Mouse (Mus musculus) myocyte (in vitro differentiated cells): ENCODE data around the gene Polm. TPM values are rescaled to one million over a fixed set of nuclear protein-coding genes. Genes with fewer than 3 reads are reported as not detected.
A peak's percentile ranks its signal among the peaks of the same experiment; 100 is the strongest.

Experiments used
- H3K27me3 ChIP-seq: one replicate; pipeline ENCODE4 v1.6.1; 2011; ENCODE audit not compliant: control insufficient read depth, insufficient read depth, insufficient read length
- H3K36me3 ChIP-seq: one replicate; pipeline ENCODE4 v1.6.1; 2011; ENCODE audit not compliant: control insufficient read depth, insufficient read depth
- H3K4me2 ChIP-seq: one replicate; pipeline ENCODE4 v1.6.1; 2011; ENCODE audit warnings: low read depth, control low read depth
- H3K4me3 ChIP-seq: one replicate; pipeline ENCODE4 v1.5.1; 2011; ENCODE audit warnings: mild to moderate bottlenecking, control low read depth, moderate library complexity
- H3K79me2 ChIP-seq: one replicate; pipeline ENCODE4 v1.6.1; 2011; ENCODE audit not compliant: control insufficient read depth, insufficient read depth
- H3ac ChIP-seq: one replicate; pipeline ENCODE4 v1.6.1; 2011; ENCODE audit not compliant: control insufficient read depth, insufficient read length
- CEBPB ChIP-seq: IDR thresholded peaks from 2 replicates; pipeline ENCODE4 v1.6.1; 2011; ENCODE audit warnings: mild to moderate bottlenecking, moderate library complexity; ENCODE audit not compliant: poor library complexity, insufficient read depth, severe bottlenecking
- E2F4 ChIP-seq: IDR thresholded peaks from one replicate; pipeline ENCODE4 v1.6.1; 2011; ENCODE audit warnings: mild to moderate bottlenecking, control low read depth, moderate library complexity; ENCODE audit not compliant: insufficient read depth
- MAX ChIP-seq: IDR thresholded peaks from one replicate; pipeline ENCODE4 v1.6.1; 2011; ENCODE audit warnings: low read depth, mild to moderate bottlenecking, control low read depth
- MYOD1 ChIP-seq, 3 experiments: IDR thresholded peaks; one replicate each; pipeline ENCODE4 v1.6.1; 2011; ENCODE audit warnings: control low read depth in 2 of 3, low read depth in 2 of 3, mild to moderate bottlenecking in 2 of 3, moderate library complexity in 1 of 3; ENCODE audit not compliant: insufficient read length in 2 of 3, control insufficient read depth in 1 of 3
- MYOG ChIP-seq, 3 experiments: IDR thresholded peaks; one replicate each; pipeline ENCODE4 v1.6.1; 2011; ENCODE audit warnings: control low read depth in 2 of 3, low read depth in 2 of 3, mild to moderate bottlenecking in 2 of 3; ENCODE audit not compliant: insufficient read length in 2 of 3, control insufficient read depth in 1 of 3, insufficient read depth in 1 of 3
- POLR2A ChIP-seq: IDR thresholded peaks from one replicate; pipeline ENCODE4 v1.6.1; 2011; ENCODE audit warnings: low read depth, mild to moderate bottlenecking, control low read depth, moderate library complexity; ENCODE audit not compliant: insufficient read length
- POLR2AphosphoS2 ChIP-seq: IDR thresholded peaks from one replicate; pipeline ENCODE4 v1.6.1; 2011; ENCODE audit warnings: low read depth, control low read depth; ENCODE audit not compliant: insufficient read length
- REST ChIP-seq: IDR thresholded peaks from one replicate; pipeline ENCODE4 v1.6.1; 2011; ENCODE audit warnings: mild to moderate bottlenecking, control low read depth, moderate library complexity; ENCODE audit not compliant: insufficient read depth, insufficient read length
- SRF ChIP-seq: IDR thresholded peaks from one replicate; pipeline ENCODE4 v1.6.1; 2011; ENCODE audit warnings: low read depth; ENCODE audit not compliant: control insufficient read depth, insufficient read length
- TCF12 ChIP-seq: IDR thresholded peaks from one replicate; pipeline ENCODE4 v1.6.1; 2011; ENCODE audit warnings: mild to moderate bottlenecking, control low read depth; ENCODE audit not compliant: poor library complexity, insufficient read depth, severe bottlenecking
- TCF3 ChIP-seq: IDR thresholded peaks from one replicate; pipeline ENCODE4 v1.6.1; 2011; ENCODE audit warnings: low read depth, control low read depth; ENCODE audit not compliant: insufficient read length
- USF1 ChIP-seq: IDR thresholded peaks from one replicate; pipeline ENCODE4 v1.6.1; 2011; ENCODE audit warnings: low read depth, mild to moderate bottlenecking, control low read depth, moderate library complexity
- polyA plus RNA-seq: library from polyadenylated mRNA; unstranded; fragments of >200 nt; fragmentation: generic; extraction: Trizol; gene quantifications from one replicate; pipeline ENCODE4 v1.2.1, GENCODE M21; 2012; ENCODE audit warnings: missing spikeins

The Polm gene
- polyA plus RNA-seq, 1 experiment = 4.3 TPM

DNA sequence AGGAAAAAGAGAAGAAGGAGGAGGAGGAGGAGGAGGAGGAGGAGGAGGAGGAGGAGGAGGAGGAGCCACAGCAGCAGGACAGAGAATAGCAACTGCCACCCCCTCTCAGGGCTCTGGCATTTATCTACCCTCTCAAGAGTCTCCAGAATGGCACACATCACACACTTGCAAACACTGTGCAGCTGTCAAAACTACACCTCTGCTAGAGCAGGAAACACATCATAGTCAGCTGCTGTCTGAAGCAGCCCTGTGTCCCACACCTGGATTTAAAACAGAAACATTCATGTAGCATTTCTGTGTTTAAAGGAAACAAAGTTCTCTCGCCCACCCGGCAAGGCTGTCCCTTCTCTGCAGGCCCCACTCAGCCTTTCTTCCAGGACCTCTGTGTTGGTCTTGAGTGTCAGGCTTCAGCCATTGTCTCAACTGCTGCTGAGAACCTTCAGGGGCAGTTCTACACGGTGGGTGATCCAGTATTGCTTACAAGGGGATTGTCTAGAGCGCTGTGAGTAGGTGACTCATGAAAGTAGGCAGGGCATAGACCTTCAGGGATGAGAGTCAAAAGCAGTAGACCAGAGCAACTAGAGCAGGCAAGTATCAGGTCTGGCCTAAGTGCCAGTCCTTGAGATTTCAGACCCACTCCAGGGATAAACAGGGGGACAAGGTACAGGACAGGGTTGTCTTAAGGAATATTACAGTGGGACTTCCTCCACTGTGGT is 13.4 kb upstream of the Polm start:
- Histone ChIP-seq H3ac (no peak overlapping the region), H3K27me3 (no peaks in the 10 kb centered on the region), H3K36me3 (no peaks in the 10 kb centered on the region), H3K4me3 (no peak overlapping the region), H3K79me2 (no peaks in the 10 kb centered on the region), H3K4me2 (peak overlapping the region; percentile 56)
- TF ChIP-seq MYOD1 (IDR thresholded peaks at IDR 0.05; ENCODE audit: control insufficient read depth in 1 of 3, insufficient read length in 2 of 3, low read depth in 2 of 3) (peak in 1 of 3 experiments; percentile 26), POLR2A (no peak)

DNA sequence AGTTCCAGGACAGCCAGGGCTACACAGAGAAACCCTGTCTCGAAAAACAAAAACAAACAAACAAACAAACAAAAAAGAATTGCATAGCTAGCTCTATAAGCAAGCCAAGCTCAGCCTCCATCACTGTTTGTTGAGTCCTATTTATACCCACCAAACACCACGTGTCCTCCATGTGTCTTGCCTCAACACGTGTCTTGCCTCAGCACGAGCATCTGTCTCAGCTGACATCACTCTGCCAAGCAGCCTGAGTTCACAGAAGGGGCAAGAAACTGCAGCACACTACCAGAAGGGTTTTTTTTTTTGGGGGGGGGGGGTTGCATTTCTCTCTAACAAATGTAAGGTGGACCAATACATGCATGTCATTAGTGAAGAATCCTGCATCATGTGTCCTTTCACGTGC is 12.6 kb upstream of the Polm start:
- no peak overlapping the region for H3K4me3 ChIP-seq
- H3K4me2 ChIP-seq = peak overlapping the region; percentile 56
- H3ac ChIP-seq = no peak overlapping the region
- H3K27me3 ChIP-seq = no peaks in the 10 kb centered on the region
- TF ChIP-seq MYOG (IDR thresholded peaks at IDR 0.05; ENCODE audit: control insufficient read depth in 1 of 3, insufficient read depth in 1 of 3, insufficient read length in 2 of 3, low read depth in 2 of 3) (peak in 1 of 3 experiments; percentile 67), TCF3 (no peak), USF1 (peak; percentile 51), SRF (no peak), TCF12 (no peak), MAX (no peak), POLR2A (no peak), REST (no peak), E2F4 (no peak), CEBPB (no peak), POLR2AphosphoS2 (no peak), MYOD1 (IDR thresholded peaks at IDR 0.05; ENCODE audit: control insufficient read depth in 1 of 3, insufficient read length in 2 of 3, low read depth in 2 of 3) (peak in 2 of 3 experiments; percentile 68 to 72)
- no peaks in the 10 kb centered on the region for H3K79me2 ChIP-seq
- no peaks in the 10 kb centered on the region for H3K36me3 ChIP-seq

DNA sequence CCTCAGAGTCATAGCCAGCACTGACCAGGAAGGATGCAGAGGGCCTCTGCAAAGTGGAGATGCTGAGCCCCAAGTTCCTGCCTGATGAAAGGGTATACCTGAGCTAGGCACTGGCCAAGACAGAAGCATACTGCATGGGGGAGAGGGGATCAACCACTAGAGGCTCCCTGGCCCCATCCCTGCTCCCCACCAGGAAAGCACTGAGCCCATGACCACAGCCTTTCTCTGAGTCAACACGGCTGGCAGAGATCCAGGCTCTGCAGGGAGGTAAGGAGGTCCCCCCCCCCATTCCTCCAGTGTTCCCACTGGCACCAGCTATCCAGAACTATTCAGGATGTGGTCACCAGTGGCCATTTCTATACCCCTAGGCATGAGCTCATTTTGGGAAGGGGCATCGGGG is 11.5 kb upstream of the Polm start:
- Histone ChIP-seq H3K79me2 (no peaks in the 10 kb centered on the region), H3K4me2 (peak overlapping the region; percentile 19), H3ac (no peak overlapping the region), H3K36me3 (no peaks in the 10 kb centered on the region), H3K4me3 (no peak overlapping the region), H3K27me3 (no peaks in the 10 kb centered on the region)
- TF ChIP-seq E2F4 (no peak), USF1 (no peak), TCF12 (no peak), MYOG (IDR thresholded peaks at IDR 0.05; ENCODE audit: control insufficient read depth in 1 of 3, insufficient read depth in 1 of 3, insufficient read length in 2 of 3, low read depth in 2 of 3) (no peak), REST (no peak), POLR2A (no peak), MYOD1 (IDR thresholded peaks at IDR 0.05; ENCODE audit: control insufficient read depth in 1 of 3, insufficient read length in 2 of 3, low read depth in 2 of 3) (no peak), SRF (no peak), POLR2AphosphoS2 (no peak), MAX (no peak), CEBPB (no peak)

DNA sequence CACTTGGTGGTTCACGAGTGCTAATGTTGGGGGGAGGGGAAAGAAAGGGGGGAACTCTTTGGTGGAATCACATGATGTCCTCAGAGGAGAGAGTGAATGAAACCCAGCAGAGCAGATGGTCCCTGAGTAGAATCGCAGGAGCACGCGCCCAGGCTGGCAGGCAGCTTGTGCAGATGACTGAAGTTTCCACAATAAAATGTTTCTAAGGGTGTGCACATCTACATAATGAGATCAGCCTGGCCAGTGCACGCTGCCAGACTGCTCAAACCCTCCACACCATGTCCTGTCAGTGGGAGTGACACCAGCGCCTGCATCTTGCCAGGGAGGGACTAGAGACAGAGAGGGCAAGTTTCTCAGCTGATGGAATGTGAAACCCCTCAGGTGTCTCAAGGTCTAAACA is 10.9 kb upstream of the Polm start:
- no peak overlapping the region for H3K4me3 ChIP-seq
- H3K36me3 ChIP-seq = no peaks in the 10 kb centered on the region
- TF ChIP-seq MYOD1 (IDR thresholded peaks at IDR 0.05; ENCODE audit: control insufficient read depth in 1 of 3, insufficient read length in 2 of 3, low read depth in 2 of 3) (peak in 2 of 3 experiments; percentile 6 to 25), MAX (no peak), SRF (no peak), REST (no peak), TCF12 (no peak), TCF3 (no peak)
- H3ac ChIP-seq = no peak overlapping the region
- H3K79me2 ChIP-seq = no peaks in the 10 kb centered on the region
- H3K27me3 ChIP-seq = no peaks in the 10 kb centered on the region
- peak overlapping the region; percentile 19 for H3K4me2 ChIP-seq

DNA sequence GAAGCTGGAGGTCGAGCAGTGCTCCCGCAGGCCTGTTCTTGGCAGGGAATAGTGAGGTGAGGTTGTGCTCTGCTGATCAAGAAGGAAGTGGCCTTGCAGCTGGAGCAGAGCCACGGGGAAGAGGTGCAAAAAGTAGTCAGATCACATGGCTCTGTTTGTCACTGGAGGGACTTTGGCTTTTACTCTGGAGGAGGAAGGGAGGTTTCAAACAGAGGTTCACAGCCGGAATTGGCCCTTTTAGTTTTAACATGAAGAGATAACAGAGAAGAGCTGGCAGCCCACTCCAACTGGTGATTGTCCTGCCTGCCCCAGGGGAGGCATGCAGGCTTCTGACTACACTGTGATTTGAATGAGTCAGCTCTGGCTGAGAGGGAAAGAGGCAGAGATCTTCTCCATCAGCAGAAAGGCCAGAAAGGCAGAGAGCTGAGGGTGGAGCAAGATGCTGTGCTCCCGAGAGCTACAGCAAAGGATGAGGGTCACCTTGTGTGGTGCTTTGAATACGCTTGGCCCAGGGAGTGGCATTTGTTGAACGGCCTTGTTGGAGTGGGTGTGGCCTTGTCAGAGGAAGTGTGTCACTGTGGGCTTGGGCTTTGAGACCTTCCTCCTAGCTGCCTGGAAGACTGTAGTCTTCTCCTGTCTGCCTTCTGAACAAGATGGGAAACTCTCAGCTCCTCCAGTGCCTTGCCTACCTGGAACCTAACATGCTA is 9.0 kb upstream of the Polm start:
- Histone ChIP-seq H3K36me3 (no peaks in the 10 kb centered on the region), H3K4me2 (peak overlapping the region; percentile 2), H3K4me3 (no peak overlapping the region), H3K27me3 (no peaks in the 10 kb centered on the region), H3K79me2 (no peaks in the 10 kb centered on the region), H3ac (no peak overlapping the region)
- TF ChIP-seq SRF = no peak
- TF ChIP-seq E2F4 = no peak
- no peak for TF ChIP-seq REST
- TF ChIP-seq TCF3 = no peak
- TF ChIP-seq MYOG (IDR thresholded peaks at IDR 0.05; ENCODE audit: control insufficient read depth in 1 of 3, insufficient read depth in 1 of 3, insufficient read length in 2 of 3, low read depth in 2 of 3) = no peak
- TF ChIP-seq USF1 = no peak
- no peak for TF ChIP-seq POLR2A
- TF ChIP-seq CEBPB = no peak
- no peak for TF ChIP-seq MAX
- no peak for TF ChIP-seq MYOD1 (IDR thresholded peaks at IDR 0.05; ENCODE audit: control insufficient read depth in 1 of 3, insufficient read length in 2 of 3, low read depth in 2 of 3)
- TF ChIP-seq POLR2AphosphoS2 = no peak
- TF ChIP-seq TCF12 = no peak
